Mouse (Mus musculus) thymus, postnatal 10 days (tissue): ENCODE measurements around the gene Rpa1.
"Not testable (repeated sequence)": the region's sequence is repeated elsewhere in the genome, so short reads cannot be mapped to it uniquely, and the experiment has no call there.

ENCODE experiments used
- DNase-seq, 2 experiments: peaks; one replicate each; pipeline ENCODE4 v3.0.0; 2021; ENCODE audit warnings: low spot score in 2 of 2

Gene Rpa1

GRCm38 (mm10) chr11:75286868-75287267 lies 61.3 kb downstream of the Rpa1 start:
- no peak for DNase-seq

DNA sequence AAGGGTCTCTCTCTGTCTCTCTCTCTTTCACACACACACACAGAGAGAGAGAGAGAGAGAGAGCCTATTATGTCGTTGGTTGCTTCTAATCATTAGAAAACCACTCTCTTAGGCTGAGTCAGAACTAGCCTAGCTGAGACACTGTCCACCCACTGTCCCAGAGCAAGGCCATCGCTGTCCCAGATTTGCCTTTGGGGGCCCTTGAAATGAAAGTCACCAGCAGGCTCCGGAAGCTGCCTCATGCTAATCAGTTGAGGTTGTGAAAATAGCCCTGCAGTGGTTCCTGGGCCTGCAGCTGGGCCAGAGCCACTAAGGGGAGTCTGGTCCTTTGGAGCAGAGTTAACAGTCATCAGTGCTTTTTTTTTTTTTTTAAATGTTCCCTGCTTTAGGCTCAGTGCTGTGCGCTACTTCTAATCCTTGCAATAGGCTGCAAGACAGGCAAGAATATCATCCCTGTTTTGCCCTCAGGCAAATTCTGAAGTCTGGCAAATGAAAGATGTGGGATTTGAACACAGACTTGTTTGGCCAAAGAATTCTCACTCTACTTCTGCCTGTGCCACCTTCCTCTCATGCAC lies 62.1 kb downstream of the Rpa1 start:
- no peak for DNase-seq

DNA sequence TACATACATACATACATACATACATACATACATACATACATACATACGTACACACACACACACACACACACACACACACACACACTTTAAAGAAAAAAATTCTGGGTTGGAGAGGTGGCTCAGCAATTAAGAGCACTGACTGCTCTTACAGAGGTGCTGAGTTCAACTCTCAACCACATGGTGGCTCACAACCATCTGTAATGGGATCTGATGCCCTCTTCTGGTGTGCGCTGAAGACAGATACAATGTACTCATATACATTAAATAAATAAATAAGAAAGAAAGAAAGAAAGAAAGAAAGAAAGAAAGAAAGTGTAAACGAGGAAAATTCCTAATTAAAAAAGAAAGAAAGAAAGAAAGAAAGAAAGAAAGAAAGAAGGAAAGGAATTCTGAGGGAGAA lies 64.3 kb downstream of the Rpa1 start:
- DNase-seq, result not testable (repeated sequence)

DNA sequence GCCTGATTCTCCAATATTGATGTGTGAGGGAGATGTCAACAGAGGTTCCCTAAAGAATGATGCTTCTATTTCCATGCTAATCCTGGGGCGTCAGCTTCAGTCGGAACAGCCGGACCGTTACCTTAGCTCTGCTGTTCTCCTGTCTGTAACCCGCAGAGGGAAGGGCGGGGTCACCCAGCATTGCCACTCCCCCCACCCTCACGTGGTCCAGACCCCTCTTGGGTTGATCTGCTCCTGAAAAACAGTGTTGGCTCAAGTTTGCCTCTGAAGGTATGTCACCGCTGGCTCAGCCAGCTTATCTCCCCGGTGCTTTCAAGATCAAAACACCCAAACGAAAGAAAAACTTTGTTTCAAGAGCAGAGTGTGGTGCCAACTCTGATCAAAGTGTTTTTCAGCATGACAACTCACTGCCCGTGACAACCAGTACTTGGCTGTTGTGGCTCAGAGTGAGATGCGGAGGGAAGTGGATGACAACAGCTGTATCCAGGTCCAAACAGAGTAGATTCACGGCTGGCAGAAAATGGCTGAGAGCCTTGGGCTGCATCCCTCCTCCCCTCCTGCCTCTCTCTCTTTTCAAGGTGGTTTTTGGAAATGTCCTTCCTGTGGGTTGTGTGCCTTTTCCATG lies 65.5 kb downstream of the Rpa1 start:
- DNase-seq, result peak; percentile 69 to 75

GRCm38 (mm10) chr11:75281380-75282256 lies 66.5 kb downstream of the Rpa1 start:
- DNase-seq, result no peak

DNA sequence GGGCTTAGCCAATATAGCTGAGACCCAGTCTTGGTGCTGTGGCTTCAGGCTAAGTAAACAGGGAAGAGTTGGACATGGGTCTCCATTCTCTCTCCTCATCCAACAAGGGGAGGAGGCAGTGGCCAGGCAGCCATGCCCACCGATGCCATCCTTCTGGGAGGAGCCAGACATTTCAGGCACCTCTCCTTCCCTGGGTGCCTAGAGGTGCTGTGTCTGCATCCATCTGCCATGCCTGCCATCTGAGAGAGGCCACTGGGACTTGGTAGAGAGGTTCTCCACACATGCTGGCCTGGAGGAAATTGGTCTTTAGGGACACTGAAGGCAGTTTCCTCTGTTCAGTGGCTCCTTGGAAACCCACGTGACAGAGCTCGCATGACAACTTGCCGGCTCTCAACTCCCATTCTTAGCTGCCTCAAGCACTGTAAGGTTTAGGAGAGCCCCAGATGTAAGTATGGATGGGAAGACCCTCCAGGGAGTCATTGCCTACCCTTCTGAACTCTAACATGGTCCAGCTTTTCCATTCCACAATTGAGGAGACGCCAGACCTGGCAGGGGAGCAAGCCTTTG lies 67.6 kb downstream of the Rpa1 start:
- DNase-seq, result no peak

- DNase-seq, result peak; percentile 25 to 39
Measured at GRCm38 (mm10) chr11:75280066-75280410, 68.1 kb downstream of the Rpa1 start.

DNA sequence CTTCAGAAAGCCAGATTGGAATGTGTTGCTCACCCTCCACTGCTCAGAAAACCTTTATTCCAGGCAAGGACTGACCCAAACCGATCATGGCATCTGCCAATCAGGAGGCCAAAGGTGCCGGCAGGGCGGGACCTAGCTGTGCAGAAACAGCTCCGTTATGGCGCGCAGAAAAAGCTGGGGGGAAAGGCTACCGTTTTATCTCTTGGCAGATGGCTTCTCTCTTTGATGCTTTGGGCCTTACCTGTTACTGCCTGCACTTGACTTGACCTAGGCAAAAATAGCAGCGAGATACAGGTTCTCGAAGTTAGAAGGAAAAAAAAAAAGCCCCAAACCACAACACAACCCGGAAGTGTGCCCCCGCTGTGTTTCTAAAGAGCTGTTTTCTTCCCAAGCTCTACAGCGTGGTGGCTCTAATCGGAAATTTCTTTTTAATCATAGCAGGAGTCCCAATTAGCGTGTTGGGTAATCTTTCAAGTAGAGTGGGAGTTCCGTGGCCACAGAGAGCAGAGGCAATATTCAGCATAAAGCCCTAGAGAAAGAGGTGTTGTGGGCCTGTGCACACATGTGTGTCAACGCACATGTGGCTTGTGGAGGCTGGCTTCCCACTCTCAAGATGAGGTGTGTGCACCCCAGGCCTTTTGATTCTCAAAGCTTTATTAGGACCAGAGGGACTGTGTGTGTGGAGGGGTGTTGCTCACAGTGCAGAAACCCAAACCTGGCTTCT lies 68.6 kb downstream of the Rpa1 start:
- DNase-seq, result peak; percentile 47 to 57

DNA sequence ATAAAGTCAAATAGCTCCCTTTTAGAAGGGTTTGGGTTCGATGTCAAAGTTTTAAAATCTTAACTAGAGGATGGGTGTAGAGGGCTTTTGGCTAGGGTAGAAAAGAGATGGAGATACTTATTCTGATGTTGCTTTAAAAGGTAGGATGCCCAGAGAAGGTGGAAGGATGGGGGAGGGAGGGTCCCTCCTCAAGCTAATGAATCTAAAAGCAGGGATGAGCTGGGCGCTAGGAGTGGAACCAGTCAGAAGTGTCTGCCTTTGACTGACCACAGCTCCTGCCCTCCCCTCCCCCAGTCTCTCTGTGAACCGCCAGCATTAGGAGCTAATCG lies 69.1 kb downstream of the Rpa1 start:
- no peak for DNase-seq

DNA sequence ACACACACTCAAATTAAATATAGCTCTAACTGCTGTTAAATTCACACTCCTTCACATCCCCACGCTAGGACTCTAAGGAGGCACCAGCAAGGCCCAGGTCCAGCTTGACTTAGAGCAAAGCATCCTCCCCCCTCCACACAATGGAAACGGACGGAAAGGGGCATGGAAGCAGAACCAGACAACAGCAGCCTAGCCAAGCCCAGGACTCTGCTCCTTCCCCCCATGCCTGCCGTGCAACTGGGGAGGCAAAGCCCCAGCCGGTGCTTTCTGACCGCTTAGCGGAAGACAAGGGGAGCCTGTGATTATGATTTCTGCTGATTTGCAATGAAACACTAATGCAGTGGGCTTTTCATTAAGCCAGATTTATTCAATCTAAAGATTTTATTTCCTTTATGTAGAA lies 70.0 kb downstream of the Rpa1 start:
- no peak for DNase-seq

DNA sequence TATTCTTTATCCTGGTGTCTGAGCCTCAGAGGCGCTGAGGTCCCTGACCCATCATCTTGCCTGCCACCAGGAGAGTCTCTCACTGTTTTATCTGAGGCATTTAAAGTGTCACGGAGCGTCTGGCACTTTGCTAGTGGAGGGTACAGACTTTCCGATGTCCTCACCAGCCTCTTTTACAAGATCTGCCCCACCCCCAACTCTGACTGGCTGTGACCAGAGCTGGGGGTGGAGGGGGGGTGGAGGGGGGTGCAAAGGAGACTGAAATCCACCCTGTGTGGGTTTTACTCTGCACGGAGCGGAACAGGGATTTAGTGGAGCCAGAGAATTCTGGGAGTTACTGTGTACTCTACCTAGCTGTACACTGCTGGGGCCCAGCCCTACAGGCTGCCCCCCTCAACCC lies 73.1 kb downstream of the Rpa1 start:
- no peak for DNase-seq

DNA sequence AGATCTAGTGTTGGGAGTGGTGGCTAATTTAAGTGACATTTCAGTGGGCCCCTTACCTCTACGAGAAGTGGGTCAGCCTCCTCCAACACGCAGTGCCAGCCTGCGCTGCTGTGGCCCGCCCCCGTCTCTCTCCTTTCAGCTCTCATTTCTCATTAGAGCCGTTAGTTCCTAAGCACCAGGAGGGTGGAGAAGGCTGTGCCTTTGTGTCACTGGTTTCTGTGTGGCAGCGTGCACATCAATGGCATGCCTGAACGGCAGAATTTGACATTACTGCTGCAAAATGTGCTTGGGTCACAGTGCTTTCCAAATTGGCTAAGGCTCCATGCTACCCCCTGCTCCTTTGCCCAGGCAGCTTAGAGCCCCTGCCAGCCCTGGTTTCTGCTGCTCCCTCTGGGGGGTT lies 74.7 kb downstream of the Rpa1 start:
- DNase-seq, result no peak

DNA sequence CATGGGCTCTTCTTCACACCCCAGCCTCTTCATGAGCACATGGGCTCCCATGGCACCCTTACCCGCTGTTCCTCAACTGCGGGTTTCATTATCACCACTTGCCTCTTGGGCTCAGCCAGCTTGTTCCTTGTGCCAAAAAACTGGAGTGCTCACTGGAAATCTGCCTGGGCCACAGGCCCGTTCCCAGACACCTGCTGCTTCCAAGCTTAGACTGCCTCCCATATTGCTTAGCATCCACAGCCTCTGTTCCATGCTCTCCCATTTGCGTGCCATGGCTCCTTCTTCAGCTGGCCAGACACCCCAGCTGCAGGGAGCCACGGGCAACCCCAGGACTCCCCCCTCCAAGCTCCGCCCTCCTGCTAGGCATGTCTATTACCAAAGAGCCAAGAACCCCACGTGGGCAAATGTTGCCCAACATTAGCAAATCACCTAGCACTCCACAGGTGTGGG lies 77.1 kb downstream of the Rpa1 start:
- no peak for DNase-seq

DNA sequence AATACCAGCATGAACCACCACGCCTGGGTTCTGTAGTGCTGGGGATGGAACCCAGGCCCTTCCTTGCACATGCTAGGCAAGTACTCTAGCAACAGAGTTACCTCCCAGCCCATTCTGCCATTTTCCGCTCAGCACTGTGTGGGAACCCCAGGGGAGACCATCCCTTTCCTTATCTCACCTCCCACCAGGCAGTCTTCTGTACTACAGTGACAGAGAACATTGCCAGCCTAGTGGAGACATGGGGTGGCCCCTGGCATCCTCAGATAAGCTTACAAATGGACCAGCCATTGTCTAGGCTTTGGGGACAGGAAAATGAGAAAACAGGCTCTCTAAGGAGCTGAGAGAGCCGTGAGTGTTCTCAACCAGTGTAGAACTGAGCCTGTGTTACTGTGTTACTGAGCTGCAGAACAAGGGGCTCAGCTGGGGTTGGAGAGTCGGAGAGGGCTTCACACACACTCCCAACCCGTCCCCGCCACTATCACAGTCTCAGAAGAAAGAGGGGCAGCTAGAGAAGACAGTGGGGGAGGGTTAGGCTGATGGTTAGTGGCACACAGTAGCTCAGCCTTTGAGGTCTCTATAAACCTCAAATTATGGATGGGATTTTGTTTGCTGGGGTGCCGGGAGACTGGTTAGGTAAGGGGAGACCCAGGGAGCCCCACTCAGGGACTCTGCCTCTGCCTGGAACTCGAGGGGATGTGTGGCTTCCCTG lies 77.7 kb downstream of the Rpa1 start:
- DNase-seq, result no peak

DNA sequence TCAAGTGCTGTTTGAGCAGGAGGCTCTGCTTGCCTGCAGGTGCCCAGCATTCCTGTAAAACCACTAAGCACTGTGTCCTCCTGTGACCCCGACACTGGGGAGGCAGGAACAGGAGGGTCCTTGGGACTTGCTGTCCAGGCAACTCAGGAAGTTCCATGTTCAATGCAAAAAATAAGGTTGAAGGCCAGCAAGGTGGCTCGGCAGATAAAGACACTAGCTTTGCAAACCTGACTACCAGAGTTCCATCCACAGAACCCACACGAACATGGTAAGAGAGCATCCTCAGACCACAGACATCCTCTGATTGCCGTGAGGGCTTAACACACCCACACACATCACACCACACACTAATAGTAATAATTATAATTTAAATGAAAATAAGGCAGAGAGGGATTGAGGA lies 78.9 kb downstream of the Rpa1 start:
- DNase-seq, result no peak

- no peak for DNase-seq
Measured at GRCm38 (mm10) chr11:75268492-75268891, 79.6 kb downstream of the Rpa1 start.

- no peak for DNase-seq
Measured at GRCm38 (mm10) chr11:75267826-75268281, 80.3 kb downstream of the Rpa1 start.

GRCm38 (mm10) chr11:75265545-75265944 lies 82.6 kb downstream of the Rpa1 start:
- DNase-seq, result no peak

DNA sequence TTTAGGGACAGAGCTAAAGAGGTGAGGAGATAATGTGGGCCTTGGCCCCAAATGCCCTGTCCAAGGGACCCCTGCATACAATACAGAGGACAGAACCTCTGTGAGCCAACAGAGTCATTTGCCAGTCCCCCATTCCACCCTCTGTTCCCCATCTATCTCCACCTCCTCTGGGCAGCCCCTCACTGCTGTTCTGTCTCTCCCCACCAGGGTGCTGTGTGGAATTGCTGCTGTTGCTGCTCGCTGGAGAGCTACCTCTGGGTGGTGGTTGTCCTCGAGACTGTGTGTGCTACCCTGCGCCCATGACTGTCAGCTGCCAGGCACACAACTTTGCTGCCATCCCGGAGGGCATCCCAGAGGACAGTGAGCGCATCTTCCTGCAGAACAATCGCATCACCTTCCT lies 83.6 kb downstream of the Rpa1 start:
- no peak for DNase-seq

GRCm38 (mm10) chr11:75263964-75264312 lies 84.2 kb downstream of the Rpa1 start:
- DNase-seq, result no peak

DNA sequence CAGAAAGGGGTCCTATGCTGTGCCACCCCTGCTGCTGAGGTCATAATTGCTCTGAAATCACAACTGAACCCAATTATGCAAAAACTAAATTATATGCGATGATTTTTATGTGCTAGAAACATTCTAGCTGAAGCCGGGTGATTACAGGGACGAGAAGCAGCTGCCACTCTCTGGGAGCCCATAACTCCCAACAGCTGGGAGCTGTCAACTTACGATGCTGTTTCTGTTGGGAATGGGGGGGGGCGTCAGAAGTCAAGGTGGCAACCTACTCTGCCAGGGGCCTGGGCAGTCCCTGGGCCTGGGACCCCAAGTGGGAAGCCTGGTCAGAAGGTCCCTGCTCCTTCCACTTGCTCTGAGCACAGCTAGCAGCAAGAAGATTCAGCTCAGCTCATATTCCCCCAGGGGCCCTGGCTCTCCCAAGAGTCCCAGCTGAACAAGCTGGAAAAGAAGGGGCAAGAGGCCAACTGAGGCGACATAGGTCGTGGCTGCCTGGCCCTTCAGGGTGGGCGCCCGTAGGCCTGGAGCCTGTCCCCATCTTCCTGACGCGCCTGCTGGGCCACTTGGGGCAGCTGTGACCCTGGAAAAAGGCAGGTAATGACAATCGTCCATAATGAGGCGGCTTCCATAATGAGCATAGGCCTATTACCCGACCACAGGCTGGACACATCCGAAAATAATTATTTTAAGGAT lies 84.7 kb downstream of the Rpa1 start:
- no peak for DNase-seq
